Mouse (Mus musculus): ENCODE data around the gene Ptprn2. TPM values are rescaled to one million over a fixed set of nuclear protein-coding genes. Genes with fewer than 3 reads are reported as not detected.

The Ptprn2 gene
- not detected for polyA plus RNA-seq (2017; shearing (Covaris generic))

DNA sequence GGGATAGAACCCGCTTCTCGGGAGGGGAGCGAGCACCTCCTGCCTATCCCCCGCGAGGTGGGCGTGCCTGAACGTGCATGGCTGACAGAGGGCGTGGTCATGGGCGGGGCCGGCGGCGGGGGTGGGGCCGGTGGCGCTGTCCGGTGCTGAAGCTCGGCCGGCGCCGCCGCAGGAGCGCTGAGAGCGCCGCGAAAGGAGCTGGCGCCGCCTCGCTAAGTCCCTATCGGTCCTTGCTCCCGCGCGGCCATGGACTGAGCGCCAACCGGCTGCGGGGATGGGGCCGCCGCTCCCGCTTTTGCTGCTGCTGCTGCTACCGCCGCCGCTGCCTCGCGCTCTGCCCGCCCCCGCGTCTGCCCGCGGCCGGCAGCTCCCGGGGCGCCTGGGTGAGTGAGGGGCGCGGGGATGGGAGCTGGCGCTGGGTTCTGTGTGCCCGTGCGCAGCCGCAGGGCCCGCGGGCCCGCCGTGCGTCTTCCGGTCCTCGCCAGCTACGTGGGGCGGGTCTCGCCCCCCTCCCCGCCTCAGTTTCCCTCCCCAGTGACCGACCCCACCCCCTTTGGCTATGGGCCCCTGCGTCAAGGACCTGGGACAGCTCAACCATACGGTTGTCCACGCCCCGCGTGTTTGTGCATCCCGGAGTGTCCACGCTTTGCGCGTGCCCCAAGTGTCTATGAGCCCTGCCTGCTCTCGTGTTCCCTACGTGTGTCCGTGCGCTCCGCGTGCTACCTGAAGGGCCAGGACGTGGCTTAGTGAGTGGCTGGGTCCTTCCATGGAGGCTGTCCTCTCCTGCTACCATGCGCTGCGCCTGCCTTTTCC is at the start of gene Ptprn2:
TSS of gene Ptprn2 (plus strand) at position 130 of the 813 bp plus-strand sequence.

Other genes starting within 250 kb of the Ptprn2 start
- 1.8 TPM for gene Wdr60, start 222.7 kb upstream of the Ptprn2 start, polyA plus RNA-seq (2017; shearing (Covaris generic))
- gene Gm11027, start 210.3 kb upstream of the Ptprn2 start, polyA plus RNA-seq (2017; shearing (Covaris generic)), result not detected
- gene Esyt2, start 204.5 kb upstream of the Ptprn2 start, polyA plus RNA-seq (2017; shearing (Covaris generic)), result 39.8 TPM
- gene Ncapg2, start 80.3 kb upstream of the Ptprn2 start, polyA plus RNA-seq (2017; shearing (Covaris generic)), result 14.3 TPM

Measured in activated CD4-positive, CD25-positive, alpha-beta regulatory T cell, adult 9 weeks (primary cell).